11 mouse cellular contexts compared by ENCODE assay signal in genomic region chr3:149083391-149083790, GRCm38 (mm10).
A peak's percentile ranks its signal among the peaks of the same experiment; 100 is the strongest.
DNase-seq lines count a peak whose midpoint lies in the region; ATAC-seq and TF ChIP-seq lines count a peak whose summit lies in the region.
"Had no signal": no experiment of that assay in that cellular context is flagged by ENCODE, and none has a peak within 500 bp of the region (broad histone marks: within the 10 kb centered on the region; RNA-seq: fewer than 3 reads in every experiment).

No protein-coding gene starts in this region.

- H3K4me2 ChIP-seq in heart, embryonic 14.5 days (ENCODE audit: low read length): 0 out of 2 replicates have a peak overlapping the region, but pooled peaks have one; percentile 11
- peak overlapping the region; percentile 21; the same call in 1 of the 2 replicates for H3K4me2 ChIP-seq in intestine, embryonic 14.5 days (ENCODE audit: low read length)
- H3K4me2 ChIP-seq in liver, postnatal 0 days (ENCODE audit: low read depth, low read length): peak overlapping the region; percentile 59
- H3K4me2 ChIP-seq in stomach, embryonic 15.5 days: peak overlapping the region; percentile 26
- H3K4me2 ChIP-seq: heart, embryonic 15.5 days; neural tube, embryonic 12.5 days had no signal

- no peaks in the 10 kb centered on the region for H3K9me3 ChIP-seq in heart, embryonic 14.5 days (ENCODE audit: control insufficient read depth, low read length)
- H3K9me3 ChIP-seq in intestine, embryonic 14.5 days (ENCODE audit: control insufficient read depth, low read length): no peaks in the 10 kb centered on the region
- no peaks in the 10 kb centered on the region for H3K9me3 ChIP-seq in liver, postnatal 0 days (ENCODE audit: low read length)
- H3K9me3 ChIP-seq in stomach, embryonic 15.5 days: no peaks in the 10 kb centered on the region
- H3K9me3 ChIP-seq: heart, embryonic 15.5 days; neural tube, embryonic 12.5 days had no signal

- TF ChIP-seq EP300 in liver, postnatal 0 days (IDR thresholded peaks at IDR 0.05; ENCODE audit: low read depth): no peak

- intact Hi-C loops in gastrocnemius, postnatal 36 days (cut with DNase I): no loop called here

- H3K36me3 ChIP-seq in heart, embryonic 14.5 days (ENCODE audit: control insufficient read depth, insufficient read depth, low read length): no peaks in the 10 kb centered on the region
- H3K36me3 ChIP-seq in intestine, embryonic 14.5 days (ENCODE audit: control insufficient read depth, insufficient read depth, low read length): no peaks in the 10 kb centered on the region
- no peaks in the 10 kb centered on the region for H3K36me3 ChIP-seq in liver, postnatal 0 days (replicated peaks; ENCODE audit: insufficient read depth, low read length)
- H3K36me3 ChIP-seq in stomach, embryonic 15.5 days: no peaks in the 10 kb centered on the region
- H3K36me3 ChIP-seq: heart, embryonic 15.5 days; neural tube, embryonic 12.5 days had no signal

- H3K9ac ChIP-seq in heart, embryonic 14.5 days (ENCODE audit: low read length): no peak overlapping the region
- H3K9ac ChIP-seq in intestine, embryonic 14.5 days (ENCODE audit: low read length): no peak overlapping the region
- peak overlapping the region; percentile 21; the same call in 1 of the 2 replicates for H3K9ac ChIP-seq in liver, postnatal 0 days (replicated peaks)
- H3K9ac ChIP-seq in stomach, embryonic 15.5 days: no peak overlapping the region
- H3K9ac ChIP-seq: heart, embryonic 15.5 days; neural tube, embryonic 12.5 days had no signal

- no peak for DNase-seq in heart, adult 18-20 months
- no peak for DNase-seq in intestine, embryonic 14.5 days (ENCODE audit: low spot score)
- peak; percentile 42 for DNase-seq in liver, postnatal 0 days
- DNase-seq in right cerebral cortex, postnatal 36 days (ENCODE audit: low spot score in 2 of 2): no peak
- no peak for DNase-seq in kidney, adult 11 months
- no peak for DNase-seq in gastrocnemius, postnatal 36 days
- DNase-seq: cerebellum, adult 9-11 months had no signal

- H3K4me3 ChIP-seq in heart, embryonic 14.5 days (ENCODE audit: control insufficient read depth in 1 of 2, insufficient read depth in 1 of 2, low read depth in 1 of 2, low read length in 2 of 2): no peak overlapping the region
- H3K4me3 ChIP-seq in intestine, embryonic 14.5 days (ENCODE audit: low read depth, low read length): no peak overlapping the region
- H3K4me3 ChIP-seq in liver, postnatal 0 days (ENCODE audit: low read depth, low read length): 0 out of 2 replicates have a peak overlapping the region, but pooled peaks have one; percentile 8
- H3K4me3 ChIP-seq in stomach, embryonic 15.5 days (replicated peaks): no peak overlapping the region
- H3K4me3 ChIP-seq: heart, embryonic 15.5 days; neural tube, embryonic 12.5 days had no signal

- peaks cover 23 to 35% of the 10 kb centered on the region in 2 experiments for H3K4me1 ChIP-seq in heart, embryonic 14.5 days (ENCODE audit: control insufficient read depth in 2 of 2, insufficient read depth in 2 of 2, low read length in 2 of 2)
- peaks cover 13% of the 10 kb centered on the region for H3K4me1 ChIP-seq in intestine, embryonic 14.5 days (replicated peaks; ENCODE audit: control insufficient read depth, insufficient read depth, low read length)
- H3K4me1 ChIP-seq in liver, postnatal 0 days (ENCODE audit: insufficient read depth): peaks cover 36% of the 10 kb centered on the region
- peaks cover 14% of the 10 kb centered on the region for H3K4me1 ChIP-seq in stomach, embryonic 15.5 days

- ATAC-seq in heart, embryonic 14.5 days (ENCODE audit: insufficient number of reproducible peaks, insufficient read depth, low FRiP score, low read depth): no peak
- ATAC-seq in intestine, embryonic 14.5 days (replicated peaks; ENCODE audit: low FRiP score, low TSS enrichment, low read depth): no peak
- peak; percentile 57 for ATAC-seq in liver, postnatal 0 days
- ATAC-seq in stomach, embryonic 15.5 days (ENCODE audit: insufficient read depth, low FRiP score, low read depth): no peak

- 39% methylated on average over 11 of the region's 11 CpGs for WGBS in heart, embryonic 14.5 days
- WGBS in intestine, embryonic 14.5 days: 29% methylated on average over 11 of the region's 11 CpGs
- whole genome bisulfite sequencing in liver, postnatal 0 days (ENCODE audit: insufficient replicate concordance): 28% methylated on average over 11 of the region's 11 CpGs
- 30% methylated on average over 11 of the region's 11 CpGs for WGBS in stomach, embryonic 15.5 days

- no peak overlapping the region for H3K27ac ChIP-seq in heart, embryonic 14.5 days (replicated peaks in 1 of 2; ENCODE audit: control insufficient read depth in 1 of 2, insufficient read depth in 1 of 2, low read depth in 2 of 2, low read length in 2 of 2)
- H3K27ac ChIP-seq in intestine, embryonic 14.5 days (ENCODE audit: low read depth): no peak overlapping the region
- H3K27ac ChIP-seq in liver, postnatal 0 days (ENCODE audit: low read depth): peak overlapping the region; percentile 62; the same call in 1 of the 2 replicates
- no peak overlapping the region for H3K27ac ChIP-seq in stomach, embryonic 15.5 days
- H3K27ac ChIP-seq: heart, embryonic 15.5 days; neural tube, embryonic 12.5 days had no signal

- TF ChIP-seq CTCF in liver, postnatal 0 days (IDR thresholded peaks at IDR 0.05; ENCODE audit: low read depth): no peak

- no peaks in the 10 kb centered on the region for H3K27me3 ChIP-seq in heart, embryonic 14.5 days (ENCODE audit: control insufficient read depth, insufficient read depth, low read length)
- no peaks in the 10 kb centered on the region for H3K27me3 ChIP-seq in intestine, embryonic 14.5 days (replicated peaks; ENCODE audit: control insufficient read depth, insufficient read depth, low read length)
- no peaks in the 10 kb centered on the region for H3K27me3 ChIP-seq in liver, postnatal 0 days (ENCODE audit: insufficient read depth, low read length)
- H3K27me3 ChIP-seq in stomach, embryonic 15.5 days (replicated peaks): no peaks in the 10 kb centered on the region
- H3K27me3 ChIP-seq: heart, embryonic 15.5 days; neural tube, embryonic 12.5 days had no signal
